Mouse (Mus musculus) heart, postnatal 0 days (tissue): ENCODE results near the gene Lin52.

Experiments used
- CTCF ChIP-seq: IDR thresholded peaks from 2 replicates; pipeline ENCODE4 v1.5.1; 2016; ENCODE audit warnings: antibody characterized with exemption, control low read depth, low read depth
- EP300 ChIP-seq: IDR thresholded peaks from 2 replicates; pipeline ENCODE4 v1.6.1; 2016; ENCODE audit warnings: antibody characterized with exemption, low read depth

DNA sequence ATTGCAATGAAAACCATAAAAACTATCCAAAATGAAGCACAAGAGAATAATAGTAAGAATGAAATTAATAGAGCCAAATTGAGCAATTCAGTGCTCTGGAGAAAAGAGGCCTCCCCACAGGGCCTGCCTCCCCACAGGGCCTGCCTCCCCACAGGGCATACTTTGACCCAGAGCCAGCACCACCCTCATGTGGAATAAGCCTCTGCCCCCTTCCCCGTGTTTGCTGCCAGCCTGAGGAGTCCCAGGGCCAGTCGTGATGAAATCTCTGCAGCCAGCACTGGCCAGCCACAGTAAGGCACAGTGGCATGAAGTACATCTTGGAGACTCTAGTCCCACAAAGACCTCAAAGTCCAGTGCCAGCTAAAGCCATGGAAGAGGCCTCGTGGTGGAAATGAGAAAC is 60.8 kb downstream of the Lin52 start:
- TF ChIP-seq CTCF (no peak), EP300 (no peak)
